Mouse (Mus musculus) spleen, adult 18-20 months (tissue): ENCODE measurements around the gene Pnmal1.
"Not testable (repeated sequence)": the region's sequence is repeated elsewhere in the genome, so short reads cannot be mapped to it uniquely, and the experiment has no call there.

Source experiments
- DNase-seq, 2 experiments: peaks; one replicate each; pipeline ENCODE4 v3.0.0; 2022; ENCODE audit warnings: mixed read lengths in 2 of 2

The Pnmal1 gene

GRCm38 (mm10) chr7:16953776-16954175 lies 5.7 kb upstream of the Pnmal1 start:
- DNase-seq = not testable (repeated sequence)

DNA sequence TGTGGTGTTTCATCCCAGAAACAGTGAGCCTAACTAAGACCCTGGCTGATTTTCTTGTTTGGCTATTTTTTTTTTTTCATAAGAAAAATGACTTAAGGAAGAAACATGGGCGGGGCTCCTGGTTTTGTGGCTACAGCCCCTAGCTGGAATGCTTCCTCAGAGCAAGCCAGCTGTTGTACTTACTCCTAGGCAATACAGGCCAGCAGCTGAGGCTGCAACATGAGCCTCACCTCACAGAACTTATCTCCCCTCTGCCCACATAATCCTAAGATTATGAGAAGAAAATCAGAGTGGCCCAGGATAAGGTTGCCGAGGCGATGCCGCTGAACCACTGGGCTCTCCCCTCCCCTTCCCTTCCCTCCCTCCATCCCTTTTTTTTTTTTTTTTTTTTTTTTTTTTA lies 3.8 kb upstream of the Pnmal1 start:
- DNase-seq = no peak

DNA sequence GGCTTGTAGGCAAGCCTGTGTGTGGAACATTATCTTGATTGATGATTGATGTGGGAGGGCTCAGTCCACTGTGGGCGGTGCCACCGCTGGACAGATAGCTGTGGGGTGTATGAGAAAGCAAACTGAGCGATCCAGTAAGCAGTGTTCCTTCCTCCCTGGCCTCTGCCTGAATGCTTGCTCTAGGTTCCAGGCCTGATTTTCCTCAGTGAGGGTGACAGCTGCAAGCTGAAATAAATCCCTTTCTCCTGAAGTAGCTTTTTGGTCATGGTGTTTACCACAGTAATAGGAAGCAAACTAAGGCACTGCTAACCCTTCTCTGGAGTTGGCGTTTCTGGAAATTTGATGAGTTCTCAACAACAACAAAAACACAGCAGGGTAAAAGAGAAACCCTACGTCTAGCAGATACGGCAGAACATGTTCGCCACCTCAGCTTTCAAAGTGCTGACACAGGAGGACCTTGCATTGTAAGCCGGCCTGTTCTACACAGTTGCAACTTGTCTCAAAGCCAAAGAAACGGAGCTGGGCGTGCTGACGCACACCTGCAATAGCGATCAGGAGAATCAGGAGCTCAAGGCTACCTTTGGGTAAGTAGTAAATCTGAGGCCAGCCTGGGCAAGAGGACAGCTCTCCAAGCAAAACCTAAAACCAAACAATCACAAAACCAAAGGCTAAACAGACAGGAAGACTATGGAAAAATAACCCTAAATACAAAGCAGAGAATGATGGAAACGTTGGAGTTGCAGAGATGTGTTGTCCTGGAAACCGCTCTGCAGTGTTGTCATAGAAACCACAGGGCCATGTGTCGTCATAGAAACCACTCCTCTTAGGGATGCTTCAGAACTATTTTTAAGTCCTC lies 2.8 kb upstream of the Pnmal1 start:
- no peak for DNase-seq

GRCm38 (mm10) chr7:16961678-16962077 lies 2.2 kb downstream of the Pnmal1 start:
- DNase-seq = no peak

DNA sequence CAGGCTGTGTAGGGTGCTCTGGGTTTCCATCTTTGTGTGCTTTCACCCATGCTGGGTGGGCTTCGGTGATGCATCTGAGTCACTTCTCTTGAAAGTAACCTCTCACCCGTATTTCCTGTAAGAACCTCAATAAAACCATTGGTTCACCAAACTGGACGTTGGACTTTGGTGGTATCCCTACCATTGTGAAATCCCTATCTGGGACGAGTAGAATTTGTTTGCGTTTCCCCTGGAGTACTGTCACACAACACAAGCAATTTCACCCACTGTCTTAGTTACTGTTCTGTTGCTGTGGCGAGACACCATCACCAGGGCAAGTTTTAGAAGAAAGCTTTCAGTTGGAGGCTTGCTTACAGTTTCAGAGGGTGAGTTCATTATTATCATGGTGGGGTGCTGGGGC lies 8.9 kb downstream of the Pnmal1 start:
- DNase-seq = no peak

DNA sequence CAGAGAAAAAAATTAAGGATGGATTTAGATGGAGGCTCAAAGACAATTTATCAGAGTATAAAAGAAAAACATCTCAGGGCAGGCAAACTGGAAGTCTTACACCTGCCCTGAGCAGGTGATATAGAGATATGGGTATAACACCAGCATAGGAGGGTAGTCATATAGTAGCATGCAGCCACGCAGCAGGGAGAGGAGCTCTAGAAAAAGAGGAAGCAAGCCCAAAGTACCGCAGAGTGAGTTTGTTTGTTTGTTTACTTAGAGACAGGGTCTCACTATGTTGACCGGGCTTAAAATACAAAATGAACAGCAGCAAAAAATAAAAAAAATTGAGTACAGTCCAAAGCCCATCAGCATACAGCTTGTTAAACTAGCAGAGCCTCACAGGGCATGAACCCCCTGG lies 11.7 kb downstream of the Pnmal1 start:
- no peak for DNase-seq

DNA sequence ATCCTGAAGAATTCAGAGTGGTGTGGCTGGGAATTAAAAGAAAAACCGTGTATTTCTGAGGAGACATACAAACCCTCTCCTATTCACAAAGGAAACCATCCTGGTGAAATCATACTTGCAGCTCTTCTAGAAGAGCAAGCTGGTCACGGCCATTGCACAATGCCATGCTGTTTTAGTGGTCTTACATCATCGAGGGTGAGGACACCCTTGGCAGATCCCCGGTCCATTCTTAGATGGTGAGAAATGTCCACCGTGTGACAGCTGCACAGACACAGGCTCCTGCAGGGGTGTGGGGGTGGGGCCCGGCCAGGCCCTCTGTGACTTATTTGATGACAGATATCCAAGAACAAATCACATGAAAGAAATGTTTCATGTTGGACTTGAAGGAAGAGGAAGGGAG lies 14.5 kb downstream of the Pnmal1 start:
- DNase-seq = no peak

DNA sequence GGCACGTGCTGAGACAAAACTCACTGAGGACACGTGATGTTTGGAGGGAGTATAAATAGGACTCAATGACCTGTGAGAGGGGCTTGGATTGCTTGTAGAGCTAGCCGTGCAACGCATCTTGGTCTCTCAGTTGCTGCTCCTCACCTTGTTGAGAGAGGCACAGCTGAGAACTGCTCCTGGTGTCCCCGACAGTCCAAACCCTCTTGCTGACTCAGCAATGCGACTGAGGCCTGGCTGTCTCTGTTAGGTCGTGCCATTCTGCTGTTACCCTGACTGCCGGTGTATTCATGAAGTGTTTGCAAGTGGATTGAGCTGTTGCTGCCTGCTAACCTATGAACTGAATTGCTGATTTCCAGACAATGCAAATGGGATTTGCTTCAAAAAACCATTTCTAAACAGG lies 16.8 kb downstream of the Pnmal1 start:
- no peak for DNase-seq

GRCm38 (mm10) chr7:16978173-16978572 lies 18.7 kb downstream of the Pnmal1 start:
- no peak for DNase-seq

- DNase-seq = no peak
These were observed 19.1 kb downstream of the Pnmal1 start for GRCm38 (mm10) chr7:16978593-16978992.

- peak in 1 of 2 experiments; percentile 48 for DNase-seq
These were observed 20.9 kb downstream of the Pnmal1 start for GRCm38 (mm10) chr7:16980348-16980747.

- peak; percentile 45 to 50 for DNase-seq
These were observed 23.5 kb downstream of the Pnmal1 start, which contains the start of gene Gm42372 for GRCm38 (mm10) chr7:16982859-16983568. Gene Gm42372 (plus strand): TSS chr7:16983086.

- no peak for DNase-seq
These were observed 28.2 kb downstream of the Pnmal1 start for GRCm38 (mm10) chr7:16987541-16988149.

DNA sequence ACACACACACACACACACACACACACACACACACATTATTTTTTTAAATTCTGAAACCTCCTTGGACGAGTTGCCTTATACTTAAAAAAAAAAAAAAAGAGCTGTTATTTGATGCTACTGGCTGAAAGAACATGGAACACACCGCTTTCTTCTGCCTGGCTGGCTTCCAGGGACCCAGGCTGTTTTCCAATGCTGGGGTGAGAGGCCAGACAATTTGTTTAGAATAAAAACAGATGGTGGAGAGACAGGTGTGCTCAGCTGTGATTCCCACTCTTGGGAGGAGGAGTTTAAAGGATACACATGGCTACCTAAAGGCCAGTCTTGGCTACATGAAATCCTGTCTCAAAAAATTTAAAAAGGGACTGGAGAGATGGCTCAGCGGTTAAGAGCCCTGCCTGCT lies 28.9 kb downstream of the Pnmal1 start:
- no peak for DNase-seq

- no peak for DNase-seq
These were observed 30.7 kb downstream of the Pnmal1 start for GRCm38 (mm10) chr7:16990006-16990744.

DNA sequence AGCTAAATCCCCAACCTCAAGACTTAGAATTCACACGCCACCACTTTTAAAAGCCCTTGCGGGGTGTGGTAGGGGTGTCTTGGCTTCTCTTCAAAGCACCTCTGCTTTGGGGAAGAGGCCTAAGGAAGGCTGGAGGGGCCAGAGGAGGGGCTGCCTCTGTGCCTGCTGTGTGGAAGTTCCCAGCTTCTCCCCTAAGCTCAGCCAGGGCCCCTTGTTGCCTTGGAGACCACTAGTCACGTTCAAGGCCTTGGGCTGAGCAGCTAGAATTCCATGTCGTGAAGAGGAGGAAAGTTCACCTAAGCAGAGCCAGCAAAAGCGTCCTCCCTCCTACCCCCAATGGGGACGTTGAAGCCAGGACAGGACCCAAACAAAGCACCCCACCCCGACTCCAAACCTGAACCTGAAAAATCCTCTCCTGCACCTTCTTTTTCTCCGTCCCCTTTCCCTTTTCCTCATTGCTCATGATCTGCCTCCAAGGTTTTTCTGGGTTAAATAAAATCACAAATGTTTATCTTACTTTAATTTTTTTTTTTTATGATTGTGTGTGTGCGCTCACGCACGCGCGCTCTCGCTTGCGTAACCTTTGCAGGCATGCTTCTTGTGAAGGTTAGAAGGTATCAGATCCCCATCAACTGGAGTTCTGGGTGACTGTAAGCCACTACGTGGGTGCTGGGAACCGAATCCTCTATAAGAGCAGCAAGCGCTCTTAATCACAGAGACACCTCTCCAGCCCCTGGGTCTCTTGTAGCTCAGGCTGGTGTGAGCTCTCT lies 32.4 kb downstream of the Pnmal1 start:
- no peak for DNase-seq

- DNase-seq = no peak
These were observed 33.0 kb downstream of the Pnmal1 start, which contains the start of gene Ccdc8 for GRCm38 (mm10) chr7:16992451-16992807. Gene Ccdc8 (plus strand): TSS chr7:16992708.

- DNase-seq = no peak
These were observed 34.3 kb downstream of the Pnmal1 start for GRCm38 (mm10) chr7:16993651-16994399.

GRCm38 (mm10) chr7:16994400-16994799 lies 34.9 kb downstream of the Pnmal1 start:
- DNase-seq = no peak

DNA sequence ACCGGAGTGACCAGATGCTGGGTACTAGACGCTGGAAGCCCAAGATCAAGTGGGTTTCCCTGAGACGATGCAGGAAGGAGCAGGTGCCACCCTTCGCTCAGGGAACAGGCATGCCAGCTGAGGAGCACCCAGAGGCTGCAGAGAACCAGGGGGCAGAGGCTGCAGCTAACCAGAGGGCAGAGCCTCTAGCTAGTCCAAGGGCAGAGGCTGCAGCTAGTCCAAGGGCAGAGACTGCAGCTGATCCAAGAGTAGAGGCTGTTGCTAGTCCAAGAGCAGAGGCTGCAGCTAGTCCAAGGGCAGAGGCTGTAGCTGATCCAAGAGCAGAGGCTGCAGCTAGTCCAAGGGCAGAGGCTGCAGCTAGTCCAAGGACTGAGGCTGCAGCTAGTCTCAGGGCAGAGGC lies 35.9 kb downstream of the Pnmal1 start:
- no peak for DNase-seq

DNA sequence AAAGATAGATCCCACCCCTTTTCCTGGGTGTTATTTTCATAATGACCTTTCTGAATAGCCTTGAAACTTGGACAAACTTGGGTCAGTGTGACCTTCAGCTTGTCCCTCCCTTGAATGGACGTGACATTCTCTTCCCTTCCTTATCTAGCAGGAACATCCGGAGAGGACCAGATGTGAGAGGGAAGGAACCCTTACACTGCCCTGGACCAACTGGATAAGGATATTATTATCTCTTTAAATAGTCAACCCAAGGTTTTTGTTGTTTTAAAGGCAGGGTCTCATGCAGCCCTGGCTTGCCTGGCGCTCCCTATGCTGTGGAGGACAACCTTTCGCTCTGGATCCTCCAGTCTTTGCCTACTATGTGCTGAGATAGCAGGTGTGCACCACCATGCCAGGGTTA lies 39.8 kb downstream of the Pnmal1 start:
- DNase-seq = no peak
